Mouse (Mus musculus): ENCODE measurements around the gene Hdac4.

Gene Hdac4

DNA sequence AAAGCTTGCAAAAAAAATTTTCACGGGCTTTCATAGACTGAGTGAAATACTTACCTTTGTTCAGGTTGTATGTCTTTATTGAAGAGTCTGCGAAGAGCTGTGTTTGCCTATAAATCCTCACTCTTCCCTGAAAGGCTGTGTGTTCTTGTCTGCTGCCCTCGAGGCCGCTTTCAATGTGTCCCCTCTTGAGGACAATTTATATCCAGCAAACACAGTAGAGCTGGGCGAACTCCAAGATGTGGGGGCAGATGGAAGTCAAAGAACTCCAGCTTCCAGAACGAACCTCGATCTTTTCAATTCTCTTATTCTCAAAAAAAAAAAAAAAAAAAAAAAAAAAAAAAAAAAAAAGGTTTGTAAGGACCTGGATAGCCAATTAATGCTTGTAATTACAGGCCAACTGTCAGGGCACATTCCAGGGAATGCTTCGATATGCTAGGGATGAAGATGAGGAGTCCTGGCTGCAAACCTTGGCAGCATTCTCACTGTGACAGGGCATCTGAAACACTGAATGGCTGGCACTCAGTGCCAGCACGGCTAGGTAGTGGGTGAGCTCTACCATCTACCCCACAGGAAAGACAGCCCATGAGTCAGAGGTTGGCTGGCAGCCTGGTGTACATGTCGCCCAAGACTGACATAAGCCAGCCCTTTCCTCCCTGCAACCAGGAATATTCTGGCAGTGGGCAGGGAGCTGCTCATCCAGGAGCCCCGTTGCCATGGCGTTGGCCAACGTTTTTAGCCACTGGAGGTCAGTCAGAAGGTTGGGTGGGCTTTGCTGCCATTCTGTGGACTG, at the start of gene Hdac4:
Gene Hdac4 (minus strand): TSS at position 340 of the 790 bp plus-strand sequence.
- DNase-seq (ENCODE audit: low read depth, low spot score): no peak

DNA sequence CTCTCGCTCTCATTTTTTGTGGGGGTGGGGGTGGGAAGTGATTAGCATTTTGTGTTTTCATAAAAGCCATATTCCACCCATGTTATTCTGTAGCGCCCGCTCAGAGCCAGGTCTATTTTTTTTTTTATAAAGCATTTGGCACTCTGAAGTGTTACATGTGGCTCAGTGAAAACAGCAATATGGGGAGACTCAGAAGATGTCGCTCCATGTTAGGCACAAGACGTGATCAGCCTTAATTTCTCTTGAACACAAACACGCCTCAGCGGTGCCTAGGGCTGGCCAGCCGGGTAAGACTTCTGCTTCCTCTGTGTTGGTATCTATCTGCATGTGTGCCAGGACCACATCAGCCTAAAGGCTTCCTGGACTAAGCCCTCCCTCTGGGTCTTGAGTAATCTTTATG, 48.0 kb upstream of the Hdac4 start:
- DNase-seq (ENCODE audit: low read depth, low spot score): no peak

DNA sequence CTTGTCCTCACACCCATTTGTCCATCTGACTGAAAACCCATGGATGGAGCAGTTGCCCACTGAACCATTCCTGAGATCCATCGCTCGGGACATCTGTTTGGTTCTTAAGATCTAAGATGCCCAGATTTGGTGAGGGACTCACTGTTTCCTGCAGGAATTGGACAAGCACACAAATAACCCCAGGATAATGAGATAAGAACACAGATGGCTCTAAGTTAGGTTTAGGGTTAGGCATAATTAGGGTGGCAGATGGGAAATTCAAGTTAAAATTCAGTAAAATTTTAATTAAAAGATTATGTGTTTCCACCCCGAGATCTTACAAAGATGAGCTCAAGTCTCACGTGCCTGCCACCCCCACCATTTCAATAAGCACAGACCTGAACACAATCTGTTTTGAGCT, 44.6 kb upstream of the Hdac4 start:
- DNase-seq (ENCODE audit: low read depth, low spot score): no peak

DNA sequence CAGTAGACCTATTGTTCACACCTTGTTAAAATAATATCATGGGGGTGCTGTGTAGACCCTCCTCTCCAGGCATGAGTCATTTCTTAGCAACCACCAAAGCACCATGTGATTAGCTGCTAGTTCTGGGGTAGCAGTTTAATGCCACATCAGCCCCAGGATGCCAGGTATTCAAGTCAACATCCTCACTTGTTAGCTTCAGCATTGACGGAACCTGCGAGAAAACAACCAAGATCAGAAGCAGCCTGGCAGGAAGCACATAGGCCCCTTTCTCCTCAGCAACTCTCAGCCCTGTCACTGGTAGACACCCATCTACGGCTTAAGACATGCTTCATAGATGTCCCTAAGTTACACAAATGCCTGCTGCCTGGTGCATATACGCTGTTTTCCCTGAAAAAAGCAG, 40.1 kb upstream of the Hdac4 start:
- DNase-seq (ENCODE audit: low read depth, low spot score): no peak

DNA sequence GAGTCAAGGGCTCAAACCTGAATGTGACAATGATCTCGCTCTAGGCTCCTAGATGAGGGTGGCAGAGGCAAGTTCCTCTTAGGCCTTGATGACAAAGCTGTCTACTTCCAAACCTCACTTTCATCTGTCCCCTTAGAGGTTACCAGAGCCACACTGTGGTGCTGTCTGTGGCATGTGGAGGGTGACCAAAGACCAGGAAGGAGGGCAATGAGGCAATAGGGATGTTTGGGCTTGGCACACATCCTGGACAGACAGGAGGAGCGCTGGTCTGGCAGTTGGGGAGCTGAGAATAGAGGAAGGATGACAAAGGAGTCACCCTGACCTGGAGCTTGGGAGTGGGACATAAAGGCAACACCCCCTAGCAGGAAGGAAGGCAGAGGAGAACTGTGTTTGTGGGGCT, 29.8 kb upstream of the Hdac4 start:
- DNase-seq (ENCODE audit: low read depth, low spot score): no peak

DNA sequence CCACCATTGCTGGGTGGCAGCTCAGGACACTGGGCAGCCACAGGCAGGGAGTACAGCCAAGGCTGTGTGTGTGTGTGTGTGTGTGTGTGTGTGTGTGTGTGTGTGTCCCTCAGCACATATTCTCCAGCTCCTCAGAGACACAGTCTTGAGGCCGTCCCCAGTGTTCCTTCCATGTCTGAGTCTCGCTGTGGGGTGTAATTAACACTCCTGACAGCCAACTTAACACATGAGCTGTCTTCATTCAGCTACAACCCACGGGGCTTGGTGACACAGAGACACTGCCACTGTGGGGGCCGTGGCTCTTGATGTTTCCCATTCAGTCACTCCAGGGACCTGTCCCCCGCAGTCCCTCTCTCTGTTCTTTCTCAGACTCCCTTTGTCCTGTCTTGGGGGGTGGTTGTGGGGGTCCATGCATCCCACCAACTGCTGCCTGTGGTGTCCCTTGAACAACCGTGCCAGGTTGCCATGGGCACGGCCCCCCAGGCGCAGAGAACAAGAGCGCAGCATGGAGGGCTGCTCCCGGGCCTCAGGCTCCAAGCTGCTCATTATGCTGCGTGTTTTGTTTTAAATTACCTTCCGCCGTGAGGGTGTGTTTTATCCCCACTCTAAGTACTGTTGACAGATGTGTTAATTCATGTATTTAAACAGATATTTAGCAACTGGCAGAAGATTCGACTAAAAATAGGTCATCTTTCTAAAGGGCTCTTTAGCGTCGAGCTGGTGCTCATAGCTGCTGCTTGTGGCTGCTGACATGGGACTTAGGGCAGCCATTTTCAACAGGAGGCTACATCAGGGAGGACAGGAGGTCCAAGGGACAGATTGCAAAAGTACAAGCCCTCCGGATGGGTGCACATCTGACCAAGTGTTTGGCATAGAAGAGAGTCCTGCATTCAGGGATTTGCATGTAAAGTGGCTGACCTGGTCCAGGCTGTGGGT, 28.7 kb upstream of the Hdac4 start:
- peak; percentile 60 for DNase-seq (ENCODE audit: low read depth, low spot score)

DNA sequence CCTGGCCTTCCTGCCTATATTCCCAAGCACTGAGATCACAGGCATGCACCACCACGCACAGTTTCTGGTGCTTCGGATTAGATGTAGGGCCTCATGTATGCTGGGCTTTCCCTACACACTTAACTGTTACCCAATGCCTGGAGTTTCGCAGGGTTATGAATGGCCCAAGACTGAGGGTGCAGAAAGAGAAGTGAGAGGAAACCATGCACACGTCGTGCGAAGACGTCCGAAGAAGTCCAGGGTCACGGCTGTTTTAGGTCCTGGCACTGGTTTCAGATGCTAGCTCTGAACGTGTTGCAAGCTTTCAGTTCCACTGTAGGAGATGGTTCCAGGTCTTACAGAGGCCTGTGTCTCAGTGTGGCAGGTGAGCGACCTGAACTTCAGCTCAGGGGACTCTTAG, 21.2 kb upstream of the Hdac4 start:
- DNase-seq (ENCODE audit: low read depth, low spot score): no peak

DNA sequence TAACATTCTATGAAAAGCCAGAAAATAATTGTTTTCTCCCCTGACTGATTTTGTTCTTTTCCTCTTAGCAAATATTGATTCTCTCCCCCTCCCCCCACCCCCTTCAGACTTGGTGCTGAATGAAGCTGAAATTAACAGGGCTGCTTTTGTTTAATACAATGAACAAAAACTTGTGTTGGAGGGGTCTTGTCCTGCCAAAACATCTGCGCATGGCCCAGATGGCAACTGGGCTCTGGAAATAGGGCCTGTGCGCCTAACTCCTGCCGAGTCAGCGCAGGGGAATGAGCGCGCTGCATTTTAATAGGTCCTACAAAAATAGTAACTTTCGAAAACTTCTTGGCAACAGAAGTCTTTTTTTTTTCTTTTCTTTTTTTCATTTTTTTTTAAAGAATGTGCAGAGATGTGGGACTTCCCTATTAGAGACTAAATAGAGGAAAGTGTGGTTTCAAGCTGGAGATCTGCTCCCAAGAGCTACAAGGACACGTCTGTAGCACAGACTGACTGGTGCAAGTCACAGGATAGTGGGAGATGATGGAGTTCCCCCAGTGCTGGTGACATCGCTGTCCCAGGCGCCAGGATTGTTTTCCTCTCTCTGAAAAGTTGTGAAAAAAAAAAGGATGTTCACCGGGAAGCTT, 20.6 kb upstream of the Hdac4 start:
- DNase-seq (ENCODE audit: low read depth, low spot score): no peak

DNA sequence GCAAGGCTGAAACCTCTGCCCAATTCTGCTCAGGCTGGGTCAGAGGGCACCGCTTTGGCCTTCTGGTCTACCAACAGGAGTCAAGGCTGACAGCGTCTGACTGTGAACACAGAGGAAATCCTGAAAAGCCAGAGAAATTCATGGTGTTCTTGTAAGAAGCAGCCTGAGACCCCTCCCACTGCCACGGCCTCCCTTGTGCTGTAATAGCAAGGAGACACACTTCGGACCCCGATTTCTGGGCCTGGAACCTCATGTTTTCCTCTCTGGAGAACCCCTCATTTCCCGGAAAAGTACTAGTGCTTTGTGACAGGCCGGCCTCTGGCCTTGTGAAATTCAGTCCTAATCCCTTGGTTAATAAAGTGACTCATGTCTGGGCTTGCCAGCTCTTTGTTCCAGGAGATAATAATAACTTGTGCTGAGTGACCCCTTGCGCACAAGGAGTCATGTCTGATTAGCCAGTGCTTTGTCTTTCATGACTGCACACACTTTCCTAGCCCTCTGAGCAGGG, 19.7 kb upstream of the Hdac4 start:
- DNase-seq (ENCODE audit: low read depth, low spot score): no peak

DNA sequence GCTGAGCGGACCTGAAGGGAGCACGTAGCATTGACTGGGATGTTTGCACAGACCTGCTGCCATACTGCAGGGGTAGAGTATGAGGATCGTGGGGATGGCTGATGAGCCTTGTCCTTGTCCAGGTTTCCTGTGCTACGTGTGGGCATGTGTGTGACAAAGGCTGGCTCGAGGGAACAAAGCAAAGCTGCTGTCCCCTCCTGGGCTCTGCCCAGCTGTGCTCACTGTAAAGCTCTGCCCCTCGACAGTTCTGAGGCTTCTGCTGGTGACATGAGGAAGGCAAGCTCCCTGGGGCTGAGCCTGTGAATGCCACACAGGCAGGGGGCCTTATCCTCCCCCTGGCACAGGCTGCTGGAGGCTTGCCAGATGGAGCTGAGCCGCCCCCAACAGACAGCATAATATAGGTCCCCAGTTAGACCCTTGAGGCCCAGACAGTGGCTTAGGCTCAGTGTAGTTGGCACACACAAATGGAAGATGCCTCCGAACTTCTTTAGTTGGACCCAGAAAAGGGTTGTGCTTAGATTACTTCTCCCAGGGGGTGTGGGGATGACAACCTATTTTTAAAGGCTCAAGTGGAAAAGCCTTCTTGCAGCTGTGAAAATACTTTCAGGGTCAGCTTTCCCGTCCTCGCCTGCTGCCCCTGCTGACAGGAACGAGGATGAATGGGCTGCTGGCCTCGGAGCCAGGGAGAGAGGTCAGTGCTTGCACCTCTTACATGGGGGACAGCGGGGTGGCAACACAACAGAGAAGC, 16.7 kb upstream of the Hdac4 start:
- DNase-seq (ENCODE audit: low read depth, low spot score): no peak

DNA sequence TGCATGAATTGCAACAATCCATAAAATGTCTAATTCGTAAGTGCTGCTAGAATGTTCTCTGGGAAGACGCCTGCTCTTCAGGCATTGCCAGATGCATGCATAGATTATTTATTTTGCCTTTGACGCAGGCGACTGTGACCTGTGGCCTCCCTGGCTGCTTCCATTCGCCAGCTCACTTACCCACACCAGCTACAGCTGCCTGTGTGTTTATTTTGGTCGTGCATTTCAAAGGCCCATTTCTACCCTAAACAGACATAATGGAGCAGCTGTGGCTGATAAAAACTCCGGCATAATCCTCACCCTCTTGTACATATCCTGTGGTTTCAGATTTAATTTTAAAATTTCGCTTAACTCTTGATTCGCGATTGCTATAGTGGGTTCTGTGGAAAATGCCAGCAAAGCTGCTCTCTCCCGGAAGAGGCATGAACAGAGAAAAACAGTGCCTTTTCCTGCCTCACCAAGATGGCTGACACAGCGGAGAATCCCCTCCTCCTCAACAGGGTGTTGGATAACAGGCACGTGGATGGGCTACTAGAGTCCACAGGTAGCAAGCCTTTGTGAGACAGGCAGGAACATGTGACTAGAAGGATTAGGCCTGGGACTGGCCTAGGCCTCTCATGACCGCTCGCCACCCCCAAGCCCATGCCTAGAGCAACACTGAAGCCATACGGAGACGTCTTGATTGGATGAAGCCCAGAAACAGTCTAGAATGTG, 7.3 kb upstream of the Hdac4 start:
- DNase-seq (ENCODE audit: low read depth, low spot score): no peak

DNA sequence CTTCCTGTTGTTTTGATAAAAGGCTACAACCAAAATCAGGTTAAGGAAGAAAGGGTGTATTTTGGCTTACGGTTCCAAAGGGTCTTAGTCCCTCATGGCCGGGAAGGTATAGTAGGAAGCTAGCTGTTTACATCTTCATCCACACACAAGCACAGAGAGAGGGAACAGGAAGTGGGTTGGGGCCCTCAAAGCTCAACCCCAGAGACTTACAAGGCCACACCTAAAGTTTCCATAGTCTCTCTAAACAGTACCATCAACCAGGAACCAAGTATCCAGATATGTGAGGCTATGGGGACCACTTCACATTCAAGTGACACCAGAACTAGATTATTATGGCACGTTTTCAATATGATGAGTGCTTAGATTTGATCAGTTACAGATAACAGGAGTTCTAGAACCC, 5.0 kb downstream of the Hdac4 start:
- DNase-seq (ENCODE audit: low read depth, low spot score): no peak

DNA sequence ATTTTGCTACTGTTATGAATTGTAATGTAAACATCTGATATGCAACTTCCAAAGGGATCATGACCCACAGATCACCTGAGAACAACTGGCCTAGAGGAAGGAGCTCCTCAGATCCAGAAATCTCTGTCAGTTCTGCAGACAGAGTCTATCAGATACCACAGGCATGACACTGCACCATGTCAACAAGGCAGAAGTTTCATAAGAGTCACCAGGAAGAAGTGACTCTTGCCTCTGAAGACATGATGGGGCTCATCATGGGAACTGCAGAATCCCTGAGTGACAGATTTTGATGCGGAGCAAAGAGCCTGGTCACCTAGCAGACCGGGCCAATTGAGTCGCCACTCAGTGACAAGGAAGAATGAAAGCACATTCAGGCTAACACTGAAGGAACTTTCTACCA, 8.4 kb downstream of the Hdac4 start:
- no peak for DNase-seq (ENCODE audit: low read depth, low spot score)

DNA sequence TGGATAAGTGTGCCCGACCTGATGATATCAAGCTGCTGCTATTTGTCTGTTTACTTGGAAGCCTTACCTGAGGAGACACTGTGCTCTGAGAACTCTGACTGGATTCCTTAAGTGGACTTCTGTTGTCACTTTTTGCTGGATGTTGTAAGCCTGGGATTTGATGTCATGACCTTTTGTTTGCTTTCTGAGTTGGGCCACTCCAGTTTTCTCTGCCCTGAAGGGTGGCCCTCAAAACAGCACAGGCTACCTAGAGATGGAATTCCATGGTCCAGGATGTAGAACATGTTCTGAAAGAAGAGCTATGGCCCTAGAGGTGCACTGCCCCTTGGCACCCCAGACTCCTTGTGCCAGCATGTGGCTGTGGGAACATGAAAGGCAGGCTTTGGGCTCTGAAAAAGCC, 10.9 kb downstream of the Hdac4 start:
- DNase-seq (ENCODE audit: low read depth, low spot score): no peak

DNA sequence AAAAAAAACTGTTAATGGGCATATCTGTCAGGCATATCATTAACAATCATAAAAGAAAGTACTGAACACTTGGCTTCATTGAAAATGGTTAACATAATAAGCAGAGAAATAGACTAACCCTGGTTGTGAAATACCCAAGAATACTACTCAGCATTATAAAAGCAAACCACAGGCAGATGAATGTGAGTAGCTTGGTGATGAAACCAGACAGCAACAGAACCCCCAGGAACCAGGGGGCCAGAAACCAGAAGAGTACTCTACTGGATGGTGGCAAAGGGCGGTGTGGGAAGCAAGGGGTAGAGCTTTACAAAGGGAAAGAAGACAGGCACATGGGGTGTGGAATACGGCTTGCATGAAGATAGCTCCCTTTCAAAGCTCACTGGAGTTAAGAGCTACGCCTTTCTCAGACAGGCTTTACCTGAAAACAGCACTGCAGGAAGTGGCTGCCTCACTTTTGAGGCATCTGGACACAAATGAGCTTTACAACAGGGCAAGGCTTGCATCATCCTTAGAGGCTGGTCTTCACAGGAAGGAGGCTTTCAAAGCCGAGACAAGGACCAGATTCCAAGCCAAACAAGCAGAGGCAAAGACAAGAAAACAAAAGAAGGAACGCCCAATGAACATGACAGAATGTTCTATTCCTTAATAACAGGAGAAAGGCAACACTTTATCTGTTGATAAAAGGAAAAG, 12.3 kb downstream of the Hdac4 start:
- peak; percentile 44 for DNase-seq (ENCODE audit: low read depth, low spot score)

DNA sequence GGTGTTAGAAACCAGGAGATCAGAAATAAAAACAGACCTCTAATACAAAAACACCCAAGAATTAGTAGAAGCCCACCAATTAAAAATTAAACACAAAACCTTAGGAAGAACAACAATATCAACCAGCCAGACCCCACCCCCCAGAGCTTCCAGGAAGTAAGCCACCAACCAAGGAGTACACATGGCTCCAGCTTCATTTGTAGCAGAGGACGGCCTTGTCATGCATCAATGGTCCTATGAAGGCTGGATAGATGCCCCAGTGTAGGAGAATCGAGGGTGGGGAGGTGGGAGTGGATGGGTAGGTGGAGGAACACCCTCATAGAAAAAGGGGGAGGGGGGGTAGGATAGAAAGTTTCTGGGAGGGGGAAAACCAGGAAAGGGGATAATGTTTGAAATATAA, 13.5 kb downstream of the Hdac4 start:
- no peak for DNase-seq (ENCODE audit: low read depth, low spot score)

DNA sequence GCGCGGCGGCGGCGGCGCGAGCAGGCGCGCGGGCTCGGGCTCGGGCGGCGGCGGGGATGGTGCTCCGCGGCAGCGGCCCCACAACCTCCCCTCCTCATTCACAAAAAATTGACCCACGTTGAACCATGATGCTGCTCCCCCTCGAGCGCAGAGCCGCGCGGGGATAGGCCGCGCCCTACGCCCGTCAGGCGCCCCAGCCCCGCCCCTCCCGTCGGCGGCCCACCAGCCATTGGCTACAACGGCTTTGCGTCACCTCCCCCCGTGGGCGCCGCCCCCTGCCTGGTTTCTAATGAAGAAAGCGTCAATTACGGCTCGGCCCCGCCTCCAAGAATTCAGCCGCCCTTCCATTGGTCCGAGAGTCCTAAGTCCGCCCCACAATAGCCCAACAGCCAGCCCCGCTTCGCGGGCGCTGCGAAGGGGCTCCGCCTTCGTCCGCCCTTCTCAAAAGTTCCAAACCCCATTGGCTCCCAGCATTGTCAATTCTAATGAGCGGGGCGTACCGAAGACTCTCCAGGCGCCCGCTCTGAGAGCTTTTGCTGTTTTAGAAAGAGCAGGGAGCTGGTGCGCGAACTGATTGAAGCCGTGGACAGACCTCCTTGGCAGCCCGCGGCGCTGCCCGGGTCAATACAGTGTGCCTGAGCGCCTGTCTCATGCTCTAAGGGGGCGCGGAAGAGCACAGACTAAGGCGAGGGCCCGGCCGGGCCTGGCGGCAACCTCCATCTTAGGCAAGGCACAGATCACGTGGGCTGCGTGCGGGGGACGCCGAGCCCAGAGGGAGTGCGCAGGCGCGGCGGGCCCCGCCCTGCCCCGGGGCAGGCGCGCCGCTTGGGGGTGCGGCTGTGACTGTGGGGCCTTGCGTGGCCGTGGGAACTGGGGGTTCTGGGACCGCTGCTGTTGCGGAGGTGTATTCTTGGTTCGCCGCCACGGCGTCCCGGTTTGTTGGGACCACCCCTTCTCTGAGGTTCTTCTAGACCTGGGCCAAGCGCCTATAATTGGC, 15.1 kb downstream of the Hdac4 start:
- peak; percentile 99 for DNase-seq (ENCODE audit: low read depth, low spot score)

DNA sequence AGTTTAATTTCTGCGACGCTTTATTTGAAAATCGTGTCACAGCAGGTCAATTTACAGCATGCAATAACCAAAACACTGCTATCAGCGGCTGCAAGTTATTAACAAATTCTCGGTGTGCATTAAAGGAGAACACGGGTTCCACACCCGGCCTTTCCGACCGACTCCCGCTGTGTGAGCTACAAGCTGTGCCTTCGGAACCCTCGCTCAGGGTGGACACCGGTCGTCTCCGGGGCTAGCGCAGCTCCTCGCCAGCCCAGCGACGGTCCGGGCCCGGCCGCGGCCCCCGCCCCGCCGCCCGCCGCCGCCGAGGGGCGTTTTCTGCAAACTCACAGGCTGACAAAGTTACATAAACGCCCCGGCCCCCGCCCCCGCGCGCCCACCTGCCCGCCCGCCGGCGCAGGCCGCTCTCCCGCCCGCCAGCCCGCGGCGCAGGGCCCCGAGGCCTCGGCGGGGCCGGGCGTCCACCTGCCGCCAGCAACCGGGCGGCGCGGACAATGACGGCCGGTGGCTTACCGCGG, 16.0 kb downstream of the Hdac4 start:
- DNase-seq (ENCODE audit: low read depth, low spot score): peak; percentile 21

DNA sequence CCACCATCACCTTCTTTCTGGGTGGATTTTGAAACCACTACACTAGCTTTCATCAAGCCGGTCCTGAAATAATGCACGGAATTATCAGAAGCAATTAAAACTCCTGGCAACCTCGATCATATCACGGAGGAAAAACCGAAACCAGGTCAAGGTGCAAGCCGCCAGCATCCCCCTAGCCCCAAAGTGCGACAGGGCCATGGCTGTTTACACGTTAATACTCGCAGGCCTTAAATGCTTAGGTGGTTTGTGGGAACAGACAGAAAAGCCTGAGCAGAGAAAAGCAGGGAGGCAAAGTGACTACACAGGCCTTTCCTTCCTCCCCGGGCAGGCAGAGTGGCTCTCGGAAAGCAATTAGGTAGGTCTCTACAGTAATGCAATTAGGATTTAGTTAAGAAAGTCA, 16.4 kb downstream of the Hdac4 start:
- peak; percentile 15 for DNase-seq (ENCODE audit: low read depth, low spot score)
